Mouse (Mus musculus) stomach, embryonic 15.5 days (tissue): ENCODE measurements at regions not wholly inside any gene's neighbourhood (a gene's known extent, or its start where the extent isn't known, plus 50 kb on each side); places are given as distances from the start of the nearest gene placed in this dataset.

Experiments
- ATAC-seq: fragments of 200-750 bp; cut with Nextera tagmentation; 2 replicates; pipeline ENCODE4 v1.8.0; 2017; ENCODE audit warnings: low read depth, moderate number of reproducible peaks, moderate TSS enrichment; ENCODE audit not compliant: insufficient read depth, low FRiP score
- H3K27ac ChIP-seq: fragments of 300-500 bp; sonication (generic); 2 replicates; pipeline ENCODE4 v1.5.1; 2015; ENCODE audit warnings: mild to moderate bottlenecking, inconsistent platforms
- H3K27me3 ChIP-seq: fragments of 300-500 bp; sonication (generic); replicated peaks from 2 replicates; pipeline ENCODE4 v1.6.1; 2015; ENCODE audit warnings: inconsistent platforms
- H3K36me3 ChIP-seq: fragments of 300-500 bp; sonication (generic); 2 replicates; pipeline ENCODE4 v1.6.1; 2015; ENCODE audit warnings: inconsistent platforms
- H3K4me1 ChIP-seq: fragments of 300-500 bp; sonication (generic); 2 replicates; pipeline ENCODE4 v1.6.1; 2015; ENCODE audit warnings: inconsistent platforms
- H3K4me2 ChIP-seq: fragments of 300-500 bp; sonication (generic); 2 replicates; pipeline ENCODE4 v1.6.1; 2015; ENCODE audit warnings: mild to moderate bottlenecking, inconsistent platforms
- H3K4me3 ChIP-seq: fragments of 300-500 bp; sonication (generic); replicated peaks from 2 replicates; pipeline ENCODE4 v1.5.1; 2015; ENCODE audit warnings: inconsistent platforms
- H3K9ac ChIP-seq: fragments of 300-500 bp; sonication (generic); 2 replicates; pipeline ENCODE4 v1.6.1; 2015; ENCODE audit warnings: inconsistent platforms
- H3K9me3 ChIP-seq: fragments of 300-500 bp; sonication (generic); 2 replicates; pipeline ENCODE4 v1.6.1; 2016; ENCODE audit warnings: inconsistent platforms
- WGBS: fragments of 180-500 bp; shearing (Covaris S2); methylation state at CpG from one replicate; pipeline ENCODE4 v1.1.7; 2015; 5-methylcytosine and 5-hydroxymethylcytosine counted together

DNA sequence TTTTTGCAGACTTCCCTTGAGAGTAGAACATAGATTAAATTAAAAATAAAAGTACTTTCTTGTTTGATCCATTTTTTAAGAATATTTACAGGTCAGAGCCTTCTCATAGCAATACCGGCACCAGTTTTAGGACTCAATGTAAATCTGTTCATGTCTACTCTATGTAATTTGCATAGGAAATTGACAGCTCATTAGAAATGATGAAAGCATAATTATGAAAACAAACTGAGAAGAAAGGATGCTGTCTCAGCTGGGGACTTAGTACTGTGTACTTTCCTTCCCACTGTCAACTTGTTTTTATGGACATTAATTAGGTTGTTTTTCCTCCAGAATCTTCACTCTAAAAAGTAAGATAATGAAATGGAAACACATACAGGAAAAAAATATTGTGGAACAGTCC, 3344.8 kb upstream of the Gm6569 start:
- ATAC-seq = no peak
- WGBS = 85% methylated on average over 1 of the region's 1 CpGs

DNA sequence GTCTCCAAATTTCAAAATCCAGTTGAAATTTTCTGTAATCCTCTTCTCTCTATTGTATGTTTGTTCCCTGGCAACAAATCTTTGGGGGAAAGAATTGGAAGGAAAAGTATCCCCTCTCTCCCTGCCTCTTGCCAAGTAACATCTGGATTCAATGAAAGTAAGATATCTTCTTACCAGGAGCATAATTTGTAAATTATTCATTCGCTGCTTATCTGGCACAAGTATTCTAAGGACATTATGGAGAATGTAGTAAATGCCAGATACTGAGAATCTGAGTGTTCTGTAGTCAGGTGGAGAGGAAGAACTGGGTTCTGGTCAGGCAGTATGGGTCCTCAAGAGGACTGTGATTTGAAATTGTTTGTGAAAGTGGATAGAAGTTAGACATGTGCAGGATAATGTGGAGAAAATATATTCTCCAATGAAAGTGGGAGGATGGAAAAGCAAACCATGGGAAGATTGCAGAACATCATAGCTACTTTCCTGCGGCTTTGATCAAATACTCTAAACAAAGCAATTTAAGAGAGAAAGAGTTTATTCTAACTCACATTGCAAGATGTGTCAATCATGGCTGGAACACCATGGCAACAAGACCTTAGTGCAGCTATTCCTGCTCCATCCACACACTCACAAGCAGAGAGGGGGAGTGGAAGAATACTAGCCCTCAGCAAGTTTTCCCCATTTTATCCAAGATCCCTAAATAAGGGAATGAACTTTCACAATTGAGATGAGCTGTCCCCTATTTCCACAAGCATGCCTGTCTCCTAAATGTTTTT, 3327.1 kb upstream of the Gm6569 start:
- Histone ChIP-seq H3K36me3 (no peaks in the 10 kb centered on the region), H3K4me3 (no peak overlapping the region), H3K4me2 (no peak overlapping the region), H3K27ac (no peak overlapping the region), H3K9me3 (no peaks in the 10 kb centered on the region), H3K9ac (no peak overlapping the region), H3K27me3 (no peaks in the 10 kb centered on the region), H3K4me1 (no peaks in the 10 kb centered on the region)
- no peak for ATAC-seq
- WGBS = 64% methylated on average over 2 of the region's 2 CpGs

More for the DNA sequence above, 3344.8 kb upstream of the Gm6569 start:
- H3K27ac ChIP-seq = no peak overlapping the region
- no peak overlapping the region for H3K4me2 ChIP-seq
- no peaks in the 10 kb centered on the region for H3K9me3 ChIP-seq
- H3K36me3 ChIP-seq = no peaks in the 10 kb centered on the region
- H3K9ac ChIP-seq = no peak overlapping the region
- H3K4me1 ChIP-seq = no peaks in the 10 kb centered on the region
- no peak overlapping the region for H3K4me3 ChIP-seq
- H3K27me3 ChIP-seq = no peaks in the 10 kb centered on the region

DNA sequence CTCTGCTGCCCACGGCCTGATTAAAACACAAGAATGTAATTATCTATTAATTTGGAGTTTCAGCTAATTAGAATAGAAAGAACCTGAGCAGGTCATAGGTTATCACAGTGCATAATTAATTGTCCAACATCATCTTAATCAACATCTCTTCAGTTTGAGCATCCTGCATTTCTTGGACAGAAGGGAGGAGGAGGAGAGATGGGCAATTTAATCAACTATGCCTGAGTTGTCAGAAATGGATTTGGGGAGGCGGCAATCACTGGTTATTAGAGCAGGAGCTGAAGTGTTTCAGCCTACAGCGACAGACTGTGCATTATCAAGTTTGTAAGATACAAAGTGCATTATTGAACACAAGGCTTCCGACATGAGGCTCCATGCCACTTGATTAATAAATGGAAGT, 3313.8 kb upstream of the Gm6569 start:
- Histone ChIP-seq H3K4me2 (no peak overlapping the region), H3K9ac (no peak overlapping the region), H3K27ac (no peak overlapping the region), H3K36me3 (no peaks in the 10 kb centered on the region), H3K9me3 (no peaks in the 10 kb centered on the region), H3K4me1 (no peaks in the 10 kb centered on the region), H3K27me3 (no peaks in the 10 kb centered on the region), H3K4me3 (no peak overlapping the region)
- ATAC-seq = no peak
- 64% methylated on average over 4 of the region's 4 CpGs for WGBS

DNA sequence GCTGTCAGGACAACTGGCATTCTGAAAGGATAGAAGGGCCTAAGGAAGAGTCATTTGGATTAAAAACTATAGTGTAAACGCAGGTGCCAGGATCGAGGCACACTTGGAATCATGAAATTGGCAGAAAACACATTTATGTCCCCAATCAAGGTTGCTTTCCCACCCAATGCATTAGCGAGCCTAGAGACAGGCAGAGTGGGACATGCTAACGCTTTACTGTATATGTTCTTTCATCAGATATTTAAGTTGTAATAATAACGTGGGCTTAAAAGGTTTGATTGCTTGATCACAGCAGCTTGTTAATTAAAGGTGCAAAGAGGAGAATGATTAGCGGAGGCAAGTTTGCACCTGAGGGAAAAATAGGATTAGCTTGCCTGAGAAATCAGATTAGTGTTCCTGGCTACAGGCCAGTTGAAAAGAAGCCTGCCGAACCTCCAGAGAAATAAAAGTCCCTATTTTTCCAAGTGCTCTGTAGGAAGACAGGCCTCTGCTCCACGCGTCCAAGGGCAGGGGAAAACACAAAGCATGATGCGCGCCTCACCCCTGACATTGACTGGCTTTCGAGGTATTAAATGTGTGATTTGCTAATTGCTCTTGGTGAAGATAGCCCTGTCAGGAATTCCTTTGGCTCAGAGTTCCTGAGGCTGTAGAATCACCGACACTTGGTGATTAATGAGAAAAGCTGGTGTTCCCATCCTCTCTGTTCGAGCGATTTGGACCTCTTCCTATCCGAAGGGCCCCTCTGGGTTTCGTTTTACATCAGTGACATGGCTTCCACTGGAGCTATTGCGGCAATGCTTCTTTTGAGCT, 3279.4 kb upstream of the Gm6569 start:
- Histone ChIP-seq H3K4me3 (no peak overlapping the region), H3K9me3 (no peaks in the 10 kb centered on the region), H3K4me1 (no peaks in the 10 kb centered on the region), H3K27ac (no peak overlapping the region), H3K9ac (no peak overlapping the region), H3K27me3 (no peaks in the 10 kb centered on the region), H3K4me2 (no peak overlapping the region), H3K36me3 (no peaks in the 10 kb centered on the region)
- no peak for ATAC-seq
- WGBS = 36% methylated on average over 18 of the region's 18 CpGs

GRCm38 (mm10) chr15:70555583-70555894, 3278.8 kb upstream of the Gm6569 start:
- WGBS = 50% methylated on average over 1 of the region's 1 CpGs
- no peak overlapping the region for H3K4me2 ChIP-seq
- no peak for ATAC-seq
- no peaks in the 10 kb centered on the region for H3K36me3 ChIP-seq
- no peak overlapping the region for H3K9ac ChIP-seq
- H3K4me3 ChIP-seq = no peak overlapping the region
- no peak overlapping the region for H3K27ac ChIP-seq
- H3K4me1 ChIP-seq = no peaks in the 10 kb centered on the region
- H3K9me3 ChIP-seq = no peaks in the 10 kb centered on the region
- H3K27me3 ChIP-seq = no peaks in the 10 kb centered on the region

- H3K36me3 ChIP-seq = no peaks in the 10 kb centered on the region
- H3K4me3 ChIP-seq = no peak overlapping the region
- no peaks in the 10 kb centered on the region for H3K9me3 ChIP-seq
- no peak overlapping the region for H3K4me2 ChIP-seq
- H3K9ac ChIP-seq = no peak overlapping the region
- ATAC-seq = no peak
- WGBS = 35% methylated on average over 1 of the region's 1 CpGs
- no peak overlapping the region for H3K27ac ChIP-seq
- H3K4me1 ChIP-seq = no peaks in the 10 kb centered on the region
- no peaks in the 10 kb centered on the region for H3K27me3 ChIP-seq
These were observed 3240.1 kb upstream of the Gm6569 start for GRCm38 (mm10) chr15:70594295-70594694.

GRCm38 (mm10) chr15:70600762-70601489, 3233.4 kb upstream of the Gm6569 start:
- H3K9me3 ChIP-seq = no peaks in the 10 kb centered on the region
- 64% methylated on average over 2 of the region's 2 CpGs for WGBS
- peak; percentile 70 for ATAC-seq

GRCm38 (mm10) chr15:70605251-70605650, 3229.1 kb upstream of the Gm6569 start:
- WGBS = 84% methylated on average over 4 of the region's 4 CpGs
- Histone ChIP-seq H3K4me3 (no peak overlapping the region), H3K9ac (no peak overlapping the region), H3K36me3 (no peaks in the 10 kb centered on the region), H3K9me3 (no peaks in the 10 kb centered on the region), H3K27me3 (no peaks in the 10 kb centered on the region), H3K4me2 (no peak overlapping the region), H3K27ac (no peak overlapping the region), H3K4me1 (no peaks in the 10 kb centered on the region)
- ATAC-seq = no peak

More at GRCm38 (mm10) chr15:70600762-70601489, 3233.4 kb upstream of the Gm6569 start:
- no peaks in the 10 kb centered on the region for H3K36me3 ChIP-seq
- H3K4me2 ChIP-seq = no peak overlapping the region
- no peaks in the 10 kb centered on the region for H3K4me1 ChIP-seq
- H3K4me3 ChIP-seq = no peak overlapping the region
- H3K27me3 ChIP-seq = no peaks in the 10 kb centered on the region
- no peak overlapping the region for H3K9ac ChIP-seq
- no peak overlapping the region for H3K27ac ChIP-seq

- Histone ChIP-seq H3K27me3 (no peaks in the 10 kb centered on the region), H3K9ac (no peak overlapping the region), H3K36me3 (no peaks in the 10 kb centered on the region), H3K9me3 (no peaks in the 10 kb centered on the region), H3K4me3 (no peak overlapping the region), H3K4me1 (no peaks in the 10 kb centered on the region), H3K27ac (no peak overlapping the region), H3K4me2 (no peak overlapping the region)
- 78% methylated on average over 1 of the region's 1 CpGs for WGBS
- ATAC-seq = no peak
These were observed 3227.5 kb upstream of the Gm6569 start for GRCm38 (mm10) chr15:70606896-70607295.

DNA sequence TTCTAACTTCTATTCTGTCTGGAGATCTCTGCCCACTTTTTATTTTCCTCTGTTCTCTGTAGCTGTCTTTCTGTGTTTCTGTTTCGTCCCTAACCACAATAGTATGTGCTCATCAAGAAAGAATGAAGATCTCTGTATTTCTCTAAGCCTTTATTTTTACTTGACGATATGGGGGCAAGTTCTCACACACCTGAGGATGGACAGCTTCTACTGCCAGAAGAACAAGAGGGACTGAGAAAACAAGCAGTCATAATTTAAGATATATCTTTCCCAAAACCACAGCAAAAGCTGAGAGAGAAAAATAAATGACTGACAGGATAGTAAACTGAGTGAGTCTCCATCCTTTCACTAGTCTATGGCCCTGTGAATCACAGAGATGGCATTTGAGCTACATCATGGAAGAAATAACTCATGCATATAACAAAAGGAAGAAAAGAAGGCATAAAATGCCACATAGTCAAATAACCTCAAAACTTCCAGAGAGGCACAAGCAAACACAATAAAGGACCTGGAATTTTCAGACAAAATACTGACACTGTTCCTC, 3216.2 kb upstream of the Gm6569 start:
- 72% methylated on average over 2 of the region's 2 CpGs for WGBS

GRCm38 (mm10) chr15:70641051-70641552, 3193.3 kb upstream of the Gm6569 start:
- H3K27me3 ChIP-seq = no peaks in the 10 kb centered on the region
- H3K4me2 ChIP-seq = no peak overlapping the region
- H3K4me3 ChIP-seq = no peak overlapping the region
- 74% methylated on average over 2 of the region's 2 CpGs for WGBS
- no peak overlapping the region for H3K9ac ChIP-seq
- H3K27ac ChIP-seq = no peak overlapping the region
- ATAC-seq = no peak
- no peaks in the 10 kb centered on the region for H3K4me1 ChIP-seq
- H3K36me3 ChIP-seq = no peaks in the 10 kb centered on the region
- no peaks in the 10 kb centered on the region for H3K9me3 ChIP-seq

More for the DNA sequence above, 3216.2 kb upstream of the Gm6569 start:
- H3K9ac ChIP-seq = no peak overlapping the region
- H3K9me3 ChIP-seq = no peaks in the 10 kb centered on the region
- no peak overlapping the region for H3K4me3 ChIP-seq
- no peak overlapping the region for H3K27ac ChIP-seq
- no peaks in the 10 kb centered on the region for H3K4me1 ChIP-seq
- ATAC-seq = no peak
- H3K36me3 ChIP-seq = no peaks in the 10 kb centered on the region
- no peak overlapping the region for H3K4me2 ChIP-seq
- H3K27me3 ChIP-seq = no peaks in the 10 kb centered on the region
